Mouse (Mus musculus): Measurements from ENCODE around the gene Dcst2.

Gene Dcst2

DNA sequence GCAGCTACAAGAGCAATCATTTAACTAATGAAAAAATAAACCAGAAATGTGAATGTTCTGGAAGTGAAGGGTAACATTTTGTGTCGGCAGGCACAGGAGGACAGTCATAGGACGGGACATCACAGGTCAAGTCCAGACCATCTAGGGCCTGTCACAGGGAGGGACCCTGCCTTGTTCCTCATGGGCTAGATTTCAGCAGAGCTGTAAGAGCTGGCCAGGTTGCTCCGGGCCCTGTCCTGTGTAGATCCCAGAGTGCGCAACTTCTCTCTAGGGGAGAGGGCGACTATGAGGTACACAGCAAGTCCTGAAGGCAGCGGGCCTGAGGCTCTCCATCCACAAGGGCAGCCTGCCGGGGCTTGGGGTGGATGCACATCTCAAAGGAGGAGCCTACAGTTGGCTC, at the start of gene Dcst2:
Dcst2 (plus strand) TSS at position 301 of the 400 bp plus-strand sequence.
- no peak for DNase-seq (ENCODE audit: low spot score in 2 of 2)

DNA sequence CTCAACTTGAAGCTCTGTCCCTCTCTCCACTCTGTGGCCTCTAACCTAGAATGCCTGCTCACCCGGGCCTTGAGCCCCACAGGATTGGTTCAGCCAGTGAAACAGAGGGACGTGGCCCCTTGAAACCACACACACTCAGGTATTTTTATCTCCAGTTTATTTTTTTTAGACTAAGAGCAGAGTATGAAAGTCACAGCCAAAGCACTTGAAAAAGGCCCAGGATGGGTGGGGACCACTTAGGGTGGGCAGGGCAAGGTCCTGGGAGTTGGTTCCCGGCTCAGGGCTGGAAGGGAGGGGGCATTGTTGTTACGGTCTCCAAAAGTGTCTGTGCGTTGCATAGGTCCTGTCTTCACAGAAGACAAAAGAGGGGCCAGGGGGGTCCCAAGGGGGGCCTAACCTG, 47.4 kb upstream of the Dcst2 start:
- no peak for DNase-seq (ENCODE audit: low spot score in 2 of 2)

DNA sequence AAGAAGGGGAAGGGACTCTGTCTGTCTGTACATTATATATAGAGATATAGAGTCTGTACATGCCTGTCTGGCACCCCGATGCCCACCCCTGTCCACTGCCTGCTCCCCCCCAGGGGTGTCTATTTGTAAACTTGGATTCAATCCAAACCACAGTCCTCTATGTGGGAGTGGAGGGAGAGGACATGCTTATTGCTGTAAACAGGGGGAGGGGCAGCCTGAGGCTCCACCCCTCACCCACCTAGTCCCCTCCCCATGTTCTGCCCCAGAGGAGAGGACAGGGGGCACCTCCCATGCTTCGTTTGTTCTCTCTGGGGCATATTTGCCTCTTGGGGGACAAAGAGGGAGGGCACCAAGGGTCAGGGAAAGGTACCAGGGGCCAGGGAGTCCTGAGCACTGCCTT, 47.0 kb upstream of the Dcst2 start:
- DNase-seq (ENCODE audit: low spot score in 2 of 2), result no peak

DNA sequence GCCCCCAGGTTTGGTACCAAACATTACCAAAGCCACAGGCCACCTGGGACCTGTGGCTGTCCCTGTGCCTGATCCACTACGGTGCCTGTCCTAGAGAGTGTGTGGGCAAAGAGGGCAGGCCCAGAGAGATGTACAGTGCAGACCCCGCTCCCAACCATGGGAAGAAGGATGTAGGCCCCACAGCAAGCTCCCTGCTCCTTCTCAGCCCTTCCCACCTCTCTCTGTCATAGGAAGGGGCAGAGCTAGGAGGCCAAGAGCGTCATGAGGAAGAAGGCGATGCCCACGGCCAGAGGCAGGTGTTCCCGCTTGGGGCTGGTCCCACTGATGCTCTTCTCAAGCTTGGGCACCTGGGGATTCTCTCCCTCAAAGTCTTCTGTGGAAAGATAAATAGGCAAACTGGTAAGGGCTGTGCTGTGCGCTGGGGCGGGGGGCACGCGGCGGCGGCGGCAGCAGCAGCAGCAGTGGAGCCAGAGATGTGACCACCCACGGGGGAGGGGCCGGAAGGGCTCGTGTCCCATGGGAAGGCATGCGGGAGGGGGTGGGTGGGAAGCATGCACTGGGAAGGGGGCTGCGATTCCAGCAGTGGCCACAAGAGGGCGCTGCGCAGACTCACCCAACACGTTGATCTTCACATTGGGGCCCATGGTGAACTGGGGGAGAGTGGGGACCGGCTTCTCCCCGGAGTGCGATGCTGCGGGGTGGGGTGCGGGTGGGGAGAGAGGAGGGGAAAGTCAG, 46.4 kb upstream of the Dcst2 start:
- DNase-seq (ENCODE audit: low spot score in 2 of 2), result peak; percentile 68 to 86

DNA sequence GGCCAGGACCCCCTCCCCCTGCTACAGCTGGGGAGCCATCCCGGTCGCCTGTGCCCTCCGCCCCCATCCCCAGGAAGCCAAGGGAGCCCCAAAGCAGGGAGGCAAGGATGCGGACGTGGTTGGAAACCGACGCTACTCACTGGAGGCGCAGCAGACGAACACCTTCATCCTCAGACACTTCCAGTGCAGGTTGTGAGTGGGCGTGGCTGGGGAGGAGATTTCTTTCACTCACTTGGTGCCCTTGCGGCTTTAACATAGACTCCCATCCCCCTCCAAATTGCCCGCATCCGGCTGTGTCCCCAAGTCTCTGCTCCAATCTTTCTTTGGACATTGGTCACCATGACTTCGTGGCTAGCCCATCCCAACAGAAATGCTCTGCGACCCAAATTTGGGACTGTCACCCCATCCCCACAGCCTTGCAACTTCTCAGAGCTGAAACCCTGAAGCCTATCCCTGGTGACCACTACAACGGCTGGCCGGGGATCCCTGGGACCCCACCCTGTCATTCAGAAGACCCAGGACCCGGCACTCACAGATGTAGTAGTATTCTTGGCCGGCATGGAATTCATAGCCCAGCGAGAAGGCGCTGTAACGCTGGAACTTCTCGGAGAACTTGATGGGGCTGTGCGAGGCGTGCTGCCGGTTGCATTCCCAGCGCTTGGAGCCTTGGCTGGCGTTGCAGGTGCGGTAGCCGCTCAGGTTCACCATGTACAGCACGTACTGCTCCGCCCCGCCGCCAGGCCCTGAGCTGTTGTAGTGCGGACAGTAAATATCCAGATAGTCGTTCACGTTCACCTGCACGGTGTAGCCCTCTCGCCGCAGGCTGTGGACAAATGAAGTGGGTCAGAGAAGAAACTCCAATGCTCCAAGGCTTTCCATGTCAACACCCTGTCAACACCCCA, 45.6 kb upstream of the Dcst2 start:
- DNase-seq (ENCODE audit: low spot score in 2 of 2), result no peak

DNA sequence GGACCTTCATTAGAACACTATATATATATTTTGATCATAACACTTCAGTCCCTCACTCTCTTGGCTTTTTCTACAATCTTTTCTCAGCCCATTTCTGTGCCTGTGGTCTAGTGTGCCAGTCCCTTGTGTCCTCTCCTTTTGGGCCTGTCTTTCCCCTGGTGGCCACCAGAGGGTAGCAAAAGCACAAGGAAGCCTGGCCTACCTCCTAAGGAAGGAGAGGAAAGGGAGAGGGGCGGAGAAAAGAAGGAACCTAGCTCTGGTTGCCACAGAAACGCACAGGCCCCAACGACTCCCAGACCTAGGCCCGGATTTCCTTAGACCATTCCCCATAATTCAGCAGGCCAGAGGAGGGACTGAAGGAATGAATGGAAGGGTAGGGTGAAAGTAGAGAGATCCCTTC, 44.9 kb upstream of the Dcst2 start:
- DNase-seq (ENCODE audit: low spot score in 2 of 2), result peak; percentile 72 to 84

DNA sequence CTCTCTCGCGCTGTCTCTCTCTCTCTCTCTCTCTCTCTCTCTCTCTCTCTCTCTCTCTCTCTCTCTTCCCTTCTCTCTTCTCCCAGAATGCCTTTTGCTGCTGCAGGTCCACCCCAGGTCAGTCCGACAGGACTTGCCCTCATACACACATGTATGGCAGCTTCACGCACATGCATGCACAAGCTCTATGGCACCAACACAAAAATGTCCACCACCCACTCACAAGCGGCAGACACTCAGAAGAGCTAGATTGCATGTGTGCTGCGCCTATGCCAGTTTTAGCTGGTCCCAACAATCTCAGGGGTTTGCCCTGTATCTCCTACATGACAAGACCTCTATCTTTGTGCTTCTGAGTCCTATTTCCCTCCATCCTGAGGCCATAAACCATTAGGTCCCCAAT, 44.5 kb upstream of the Dcst2 start:
- no peak for DNase-seq (ENCODE audit: low spot score in 2 of 2)

DNA sequence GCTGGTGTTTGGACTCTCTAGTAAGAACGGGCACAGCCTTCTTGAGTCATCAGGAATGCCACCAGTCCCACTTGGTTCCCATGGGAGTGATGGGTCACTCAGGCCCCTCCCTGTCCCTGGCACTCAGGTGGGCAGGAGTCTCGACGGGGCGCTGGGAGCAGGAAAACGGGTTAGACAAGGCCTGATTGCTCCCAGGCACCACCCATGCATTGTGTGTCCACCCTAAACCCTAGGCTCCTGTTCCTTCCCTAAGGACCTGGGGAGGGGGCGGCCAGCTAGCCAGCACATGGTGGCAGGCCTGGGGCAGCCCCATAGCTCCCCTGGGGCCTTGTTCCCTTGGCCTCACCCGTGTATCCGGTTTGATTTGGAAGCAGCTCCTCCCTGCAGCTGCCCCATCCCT, 43.5 kb upstream of the Dcst2 start:
- DNase-seq (ENCODE audit: low spot score in 2 of 2), result no peak

DNA sequence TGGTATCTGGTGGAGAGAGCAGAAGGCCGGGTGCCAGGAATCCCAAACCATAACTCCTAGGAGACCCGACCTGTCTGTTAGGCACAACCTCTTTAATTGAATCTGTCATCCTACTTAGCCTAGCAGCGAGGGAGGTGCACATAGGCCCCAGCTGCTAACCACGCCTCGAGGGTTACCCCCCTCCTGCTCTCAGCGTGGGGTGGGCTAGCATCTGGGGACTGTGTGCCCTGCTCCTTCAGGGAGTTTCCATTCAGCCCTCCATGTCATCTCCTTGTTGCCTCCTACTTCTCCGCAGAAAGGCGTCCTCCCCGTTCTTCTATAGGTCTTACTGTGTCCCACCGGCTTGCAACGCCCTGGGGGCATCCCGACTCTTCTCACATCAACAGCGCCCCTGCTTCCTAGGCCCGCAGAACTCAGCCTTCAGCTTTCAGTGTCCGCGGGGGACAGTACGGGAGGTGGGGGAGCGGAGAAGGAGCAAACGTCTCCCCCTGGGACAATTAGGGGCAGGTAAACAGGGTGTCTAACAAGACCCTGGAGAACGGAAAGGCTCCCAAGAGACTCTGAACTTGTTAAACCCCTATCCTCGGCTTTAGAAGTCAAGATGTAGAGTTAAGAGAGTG, 42.7 kb upstream of the Dcst2 start:
- no peak for DNase-seq (ENCODE audit: low spot score in 2 of 2)

DNA sequence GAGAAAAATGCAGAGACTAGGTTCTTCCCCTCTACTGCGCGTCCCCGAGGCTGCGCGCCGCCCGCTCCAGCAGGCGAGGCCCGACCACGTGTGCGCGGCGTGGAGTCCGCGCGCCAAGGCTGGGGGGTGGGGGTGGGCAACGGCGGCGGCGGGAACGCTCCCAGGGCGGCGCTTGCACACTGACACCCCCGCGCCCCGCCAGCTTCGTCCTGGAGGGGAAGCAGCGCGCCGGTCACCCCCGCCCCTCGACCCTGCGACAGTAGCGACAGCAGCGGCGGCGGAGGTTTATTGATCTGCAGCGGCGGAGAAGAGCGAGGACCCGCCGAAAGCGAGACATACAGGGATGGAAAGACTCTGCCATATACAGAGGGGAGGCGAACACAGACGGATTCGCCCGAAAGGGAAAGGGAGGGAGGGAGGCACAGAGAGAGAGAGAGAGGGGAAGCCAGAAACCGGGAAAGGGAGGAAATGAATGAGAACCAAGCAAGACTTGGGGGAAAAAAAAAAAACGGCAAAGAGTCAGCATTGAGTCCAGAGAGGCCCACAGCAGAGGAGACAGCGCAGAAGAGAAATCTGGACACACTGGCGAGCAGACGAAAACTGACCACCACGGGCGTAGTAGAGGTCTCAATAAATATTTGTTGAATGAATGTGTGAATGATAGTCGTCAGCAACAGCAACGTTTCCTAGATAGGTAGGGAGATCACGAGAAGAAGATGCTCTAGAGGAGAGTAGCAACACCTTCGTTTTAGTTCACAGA, 42.0 kb upstream of the Dcst2 start:
- no peak for DNase-seq (ENCODE audit: low spot score in 2 of 2)

DNA sequence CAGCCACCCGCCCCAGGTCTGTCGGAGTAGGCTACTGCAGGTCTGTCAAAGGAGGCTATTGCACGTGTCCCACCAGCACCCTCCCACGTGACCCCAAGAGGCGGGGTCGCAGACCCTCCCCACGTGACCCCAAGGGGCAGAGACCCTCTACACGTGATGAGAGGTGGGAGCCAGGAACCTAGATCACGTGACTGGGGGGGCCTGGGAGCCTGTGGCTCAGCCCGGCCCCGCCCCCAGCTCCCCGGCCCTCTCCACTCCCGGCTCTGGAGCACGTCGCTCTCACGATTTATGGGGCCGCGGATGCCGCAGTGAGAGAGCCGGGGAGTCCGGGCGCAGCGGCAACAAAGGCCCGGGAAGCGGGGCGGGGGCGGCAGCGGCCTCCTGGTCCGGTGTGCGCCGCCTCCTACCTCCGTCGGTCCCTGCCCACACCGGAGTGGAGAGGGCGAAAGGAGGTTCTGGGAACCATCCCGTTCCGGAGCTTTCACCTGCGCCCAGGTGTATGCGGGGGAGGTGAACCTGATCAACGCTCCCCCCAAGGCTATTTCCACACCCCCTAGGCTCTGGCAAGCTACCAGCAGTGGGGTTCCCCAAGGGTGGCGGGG, 41.1 kb upstream of the Dcst2 start:
- no peak for DNase-seq (ENCODE audit: low spot score in 2 of 2)

DNA sequence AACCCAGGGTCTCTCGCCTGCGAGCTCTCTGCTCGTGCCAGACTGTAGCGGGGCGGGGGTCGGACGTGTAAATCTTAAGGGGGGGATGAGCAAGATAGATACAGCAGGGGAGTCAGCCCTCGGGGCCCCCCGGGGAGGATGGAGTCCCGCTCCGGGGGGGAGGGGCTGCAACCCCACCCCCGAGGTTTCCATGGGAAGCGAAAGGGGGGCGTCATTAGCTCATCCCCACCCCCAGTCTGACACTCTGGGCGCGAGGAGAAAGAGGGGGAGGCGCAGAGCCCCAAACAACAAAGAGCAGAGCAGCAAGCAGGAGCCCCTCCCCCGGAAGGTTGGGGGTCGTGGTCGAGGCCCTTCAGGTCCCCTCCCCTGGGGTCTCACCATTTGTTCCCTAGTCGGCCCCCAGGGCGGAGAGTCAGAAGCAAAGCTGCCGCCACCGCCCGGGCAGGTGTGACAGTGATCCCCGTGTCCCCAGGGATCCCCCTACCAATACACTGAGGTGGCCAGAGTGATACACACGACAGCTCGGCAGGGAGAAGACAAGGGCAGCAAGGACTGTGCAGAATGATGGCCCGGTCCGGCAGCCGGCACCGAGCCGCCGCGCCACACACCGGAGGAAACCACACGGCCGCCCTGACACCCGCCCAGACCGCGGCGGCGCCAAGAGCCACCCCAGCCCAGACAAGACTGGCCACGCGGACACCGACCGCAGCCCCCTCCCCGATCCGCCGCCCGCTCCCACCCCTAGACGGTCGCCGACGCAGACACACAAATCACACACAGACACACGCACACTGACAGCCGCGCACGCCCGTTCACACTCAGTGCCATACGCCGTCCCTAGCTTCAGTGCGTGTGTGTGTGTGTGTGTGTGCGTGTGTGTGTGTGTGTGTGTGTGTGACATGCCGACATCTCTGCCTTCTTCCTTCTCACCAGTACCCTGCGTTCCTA, 40.3 kb upstream of the Dcst2 start:
- no peak for DNase-seq (ENCODE audit: low spot score in 2 of 2)

DNA sequence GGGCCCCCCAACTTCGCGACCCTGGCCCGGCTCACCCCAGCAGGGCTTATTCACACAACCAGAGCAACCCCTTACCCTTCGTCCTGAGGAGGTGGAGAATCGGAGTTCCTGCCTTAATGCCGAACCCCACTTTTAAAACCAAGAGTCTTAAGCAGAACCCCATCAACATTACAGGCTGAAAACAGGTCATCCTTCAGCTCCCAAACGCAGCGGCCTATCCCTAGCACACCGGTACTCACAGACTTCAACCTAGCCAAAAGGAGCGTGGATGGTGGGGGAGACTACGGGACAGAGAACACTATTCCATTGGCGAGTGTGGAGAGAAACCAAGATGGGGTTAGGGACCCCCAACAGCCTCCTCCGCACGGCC, 39.7 kb upstream of the Dcst2 start:
- no peak for DNase-seq (ENCODE audit: low spot score in 2 of 2)

DNA sequence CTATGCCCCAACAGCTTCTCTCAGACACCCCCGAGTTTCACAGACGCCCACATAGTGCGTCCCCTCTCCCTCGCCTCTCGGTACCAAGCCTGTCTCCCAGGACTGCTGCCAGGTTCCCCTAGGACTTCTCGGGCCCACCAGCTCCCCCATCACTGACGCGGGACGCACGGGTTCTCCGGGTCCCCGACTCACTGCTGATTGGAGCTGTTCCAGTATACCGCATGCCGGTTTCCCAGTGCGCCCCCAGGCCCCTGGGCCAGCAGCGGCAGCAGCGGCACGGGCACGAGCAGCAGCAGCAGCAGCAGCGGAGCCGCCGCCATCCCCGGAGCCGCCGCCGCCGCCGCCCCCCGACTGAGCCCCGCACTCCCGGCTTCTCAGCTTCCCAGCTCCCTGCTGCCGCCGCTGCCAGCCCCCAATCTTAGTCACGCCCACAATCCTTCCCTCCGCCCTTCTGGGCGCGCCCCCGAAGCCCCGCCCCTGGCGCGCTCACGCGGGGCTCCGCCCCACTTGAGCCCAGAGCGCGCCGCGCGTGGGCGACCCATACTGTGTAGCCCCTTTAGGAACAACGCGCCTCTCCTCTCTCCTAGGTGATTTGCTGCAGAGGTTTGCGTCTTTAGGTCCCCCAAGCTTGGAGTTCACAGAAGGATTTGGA, 39.1 kb upstream of the Dcst2 start, which contains the start of gene Efna3:
Efna3 (minus strand) TSS at position 452 of the 652 bp plus-strand sequence.
- peak; percentile 73 to 78 for DNase-seq (ENCODE audit: low spot score in 2 of 2)

DNA sequence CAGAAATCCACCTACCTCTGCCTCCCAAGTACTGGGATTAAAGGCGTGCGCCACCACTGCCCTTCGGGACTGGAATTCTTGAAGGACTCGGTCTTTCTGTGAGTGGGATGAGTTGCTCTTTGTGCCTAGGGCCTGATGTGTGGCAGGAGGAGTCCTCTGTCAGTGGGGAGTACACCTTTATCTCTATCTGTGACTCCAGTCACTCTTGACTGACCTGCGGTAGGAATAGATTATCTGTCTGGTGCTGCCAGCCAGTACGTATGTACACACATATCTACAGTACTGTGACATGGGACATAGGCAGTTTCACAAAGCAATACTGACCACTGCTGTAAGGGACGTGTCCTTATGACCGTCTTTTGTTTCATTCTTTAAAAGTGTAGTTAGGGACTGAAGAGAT, 35.9 kb upstream of the Dcst2 start:
- DNase-seq (ENCODE audit: low spot score in 2 of 2), result no peak

DNA sequence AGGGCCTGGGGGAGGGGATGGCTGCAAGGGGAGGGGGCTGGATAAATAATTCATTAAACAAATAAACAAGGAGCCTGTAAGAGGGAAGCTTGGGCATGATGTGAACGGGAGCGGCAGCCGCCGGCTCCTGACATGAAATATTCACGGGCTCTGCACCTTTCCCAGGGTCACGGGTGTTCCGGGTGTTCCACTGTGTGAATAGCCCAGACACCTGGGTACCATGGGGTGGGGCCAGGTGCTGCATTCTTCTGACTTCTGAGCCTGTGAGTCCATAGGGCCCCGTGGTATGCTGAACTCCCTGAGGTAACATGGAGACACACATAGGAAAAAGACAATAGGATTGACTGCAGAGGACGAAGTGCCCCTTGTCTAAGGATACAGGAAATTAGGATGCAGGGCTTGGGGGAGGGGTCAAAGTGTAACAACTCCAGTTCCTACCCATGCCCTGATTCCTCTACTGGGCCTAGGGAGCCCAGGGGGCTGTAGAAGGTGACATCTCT, 34.4 kb upstream of the Dcst2 start:
- DNase-seq (ENCODE audit: low spot score in 2 of 2), result no peak

DNA sequence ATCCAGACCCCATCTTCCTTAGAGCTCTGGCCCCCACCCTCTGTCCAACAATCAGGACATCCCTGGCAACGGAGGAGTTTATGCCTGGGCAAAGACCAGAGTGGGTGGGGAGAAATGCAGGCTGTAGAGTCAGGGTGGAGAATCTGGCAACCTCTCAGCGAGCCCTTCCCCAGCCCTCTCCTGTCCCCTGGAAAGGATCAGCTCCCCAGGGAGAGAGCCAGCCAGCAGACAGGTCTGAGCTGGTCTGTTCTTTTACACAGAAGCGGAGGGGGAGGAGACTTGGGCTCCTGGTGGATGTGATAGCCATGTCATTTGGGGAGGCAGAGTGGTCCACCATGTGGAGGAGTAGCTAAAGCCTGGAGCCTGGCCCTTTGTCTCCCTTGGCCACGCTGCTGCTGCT, 33.2 kb upstream of the Dcst2 start:
- DNase-seq (ENCODE audit: low spot score in 2 of 2), result no peak

DNA sequence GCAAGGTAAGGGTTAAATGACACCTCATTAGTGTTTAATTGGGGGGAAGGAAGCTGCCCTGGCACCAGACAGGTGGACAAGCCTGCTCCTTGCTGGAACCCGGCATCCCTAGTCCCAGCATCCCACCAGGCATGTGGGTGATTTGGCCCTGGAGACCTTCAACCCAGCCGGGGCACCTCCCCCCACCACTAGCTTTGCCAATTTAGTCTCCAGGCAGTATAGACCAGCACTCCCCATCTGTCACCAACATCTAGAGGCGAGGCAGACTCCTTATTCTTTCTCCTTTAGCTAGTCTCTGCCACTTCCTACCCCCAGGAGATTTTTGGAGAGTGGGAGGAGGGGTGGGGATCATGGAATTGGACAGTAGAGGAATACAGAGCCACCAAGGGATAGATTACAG, 31.4 kb upstream of the Dcst2 start:
- DNase-seq (ENCODE audit: low spot score in 2 of 2), result no peak

DNA sequence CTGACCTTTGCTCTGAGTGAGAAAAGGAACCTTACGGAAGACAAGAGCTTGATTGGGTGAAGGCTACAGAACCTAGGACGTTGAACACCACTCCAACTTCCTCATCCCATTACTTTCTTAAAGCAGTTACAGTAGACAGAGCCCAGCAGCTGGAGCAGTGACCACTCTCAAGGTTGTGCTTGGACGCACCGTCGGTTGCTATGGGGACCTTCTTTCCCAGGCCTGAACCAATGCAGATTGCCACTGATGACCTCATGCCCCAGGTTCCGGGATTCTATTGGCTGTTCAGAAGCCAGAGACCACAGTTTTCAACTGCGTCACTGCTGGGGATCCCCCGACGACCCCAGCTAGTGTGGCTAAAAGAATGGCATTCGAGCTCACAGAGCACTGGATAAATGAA, 30.8 kb upstream of the Dcst2 start:
- no peak for DNase-seq (ENCODE audit: low spot score in 2 of 2)

DNA sequence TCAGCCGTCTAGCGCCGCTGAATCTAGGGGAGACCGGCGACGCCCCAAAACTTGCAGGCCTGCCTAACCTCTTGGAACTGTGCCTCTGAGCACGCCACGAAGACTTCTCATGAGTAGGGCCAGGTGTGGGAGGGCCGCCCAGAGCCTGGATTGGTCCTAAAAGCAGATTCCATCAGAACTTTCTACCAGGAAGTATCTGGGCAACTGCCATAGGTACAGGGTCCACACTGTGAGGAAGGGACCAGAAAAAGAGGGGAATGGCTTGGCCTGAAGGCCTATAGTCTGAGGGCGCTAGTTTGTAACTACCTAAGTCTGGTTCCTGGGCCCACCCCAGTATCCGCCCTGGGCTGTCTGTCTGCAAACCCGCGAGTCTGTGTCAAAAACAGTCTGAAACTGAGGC, 30.2 kb upstream of the Dcst2 start:
- DNase-seq (ENCODE audit: low spot score in 2 of 2), result no peak
